Mouse (Mus musculus) midbrain, postnatal 0 days (tissue): ENCODE measurements at regions not wholly inside any gene's neighbourhood (a gene's known extent, or its start where the extent isn't known, plus 50 kb on each side); places are given as distances from the start of the nearest gene placed in this dataset.

ENCODE experiments used
- ATAC-seq: fragments of 200-750 bp; cut with Nextera tagmentation; 2 replicates; pipeline ENCODE4 v1.8.0; 2017; ENCODE audit warnings: moderate number of reproducible peaks, mild to moderate bottlenecking, moderate TSS enrichment, moderate library complexity; ENCODE audit not compliant: low FRiP score
- DNase-seq: peaks from one replicate; pipeline ENCODE4 v3.0.0-alpha.2; 2015; ENCODE audit warnings: low spot score
- H3K27ac ChIP-seq: fragments of 300-500 bp; sonication (generic); 2 replicates; pipeline ENCODE4 v1.5.1; 2014; ENCODE audit warnings: low read depth, mild to moderate bottlenecking, low read length, mixed read lengths
- H3K27me3 ChIP-seq: fragments of 300-500 bp; sonication (generic); 2 replicates; pipeline ENCODE4 v1.6.1; 2014; ENCODE audit warnings: low read length, control low read depth, mixed read lengths; ENCODE audit not compliant: insufficient read depth
- H3K36me3 ChIP-seq: fragments of 300-500 bp; sonication (generic); 2 replicates; pipeline ENCODE4 v1.6.1; 2014; ENCODE audit warnings: low read length, control low read depth, mixed read lengths; ENCODE audit not compliant: insufficient read depth
- H3K4me1 ChIP-seq: fragments of 300-500 bp; sonication (generic); 2 replicates; pipeline ENCODE4 v1.6.1; 2014; ENCODE audit warnings: mild to moderate bottlenecking, control low read depth, antibody characterized with exemption, low read length, mixed read lengths; ENCODE audit not compliant: insufficient read depth
- H3K4me2 ChIP-seq: fragments of 300-500 bp; sonication (generic); 2 replicates; pipeline ENCODE4 v1.6.1; 2014; ENCODE audit warnings: low read depth, mild to moderate bottlenecking, low read length, mixed read lengths; ENCODE audit not compliant: poor library complexity, severe bottlenecking
- H3K4me3 ChIP-seq: fragments of 300-500 bp; sonication (generic); 2 replicates; pipeline ENCODE4 v1.5.1; 2014; ENCODE audit warnings: low read depth, mild to moderate bottlenecking, low read length, moderate library complexity
- H3K9ac ChIP-seq: fragments of 300-500 bp; sonication (generic); replicated peaks from 2 replicates; pipeline ENCODE4 v1.6.1; 2014; ENCODE audit warnings: mild to moderate bottlenecking, low read length, moderate library complexity, mixed read lengths; ENCODE audit not compliant: poor library complexity, severe bottlenecking
- H3K9me3 ChIP-seq: fragments of 300-500 bp; sonication (generic); 2 replicates; pipeline ENCODE4 v1.6.1; 2016; ENCODE audit warnings: low read length, control low read depth
- CTCF ChIP-seq: IDR thresholded peaks from 2 replicates; pipeline ENCODE4 v1.5.1; 2016; ENCODE audit warnings: antibody characterized with exemption, mild to moderate bottlenecking
- WGBS: fragments of 180-500 bp; shearing (Covaris S2); extraction: QIAGEN DNeasy Blood & Tissue Kit; methylation state at CpG from one replicate; pipeline ENCODE4 v1.1.7; 2014; 5-methylcytosine and 5-hydroxymethylcytosine counted together

DNA sequence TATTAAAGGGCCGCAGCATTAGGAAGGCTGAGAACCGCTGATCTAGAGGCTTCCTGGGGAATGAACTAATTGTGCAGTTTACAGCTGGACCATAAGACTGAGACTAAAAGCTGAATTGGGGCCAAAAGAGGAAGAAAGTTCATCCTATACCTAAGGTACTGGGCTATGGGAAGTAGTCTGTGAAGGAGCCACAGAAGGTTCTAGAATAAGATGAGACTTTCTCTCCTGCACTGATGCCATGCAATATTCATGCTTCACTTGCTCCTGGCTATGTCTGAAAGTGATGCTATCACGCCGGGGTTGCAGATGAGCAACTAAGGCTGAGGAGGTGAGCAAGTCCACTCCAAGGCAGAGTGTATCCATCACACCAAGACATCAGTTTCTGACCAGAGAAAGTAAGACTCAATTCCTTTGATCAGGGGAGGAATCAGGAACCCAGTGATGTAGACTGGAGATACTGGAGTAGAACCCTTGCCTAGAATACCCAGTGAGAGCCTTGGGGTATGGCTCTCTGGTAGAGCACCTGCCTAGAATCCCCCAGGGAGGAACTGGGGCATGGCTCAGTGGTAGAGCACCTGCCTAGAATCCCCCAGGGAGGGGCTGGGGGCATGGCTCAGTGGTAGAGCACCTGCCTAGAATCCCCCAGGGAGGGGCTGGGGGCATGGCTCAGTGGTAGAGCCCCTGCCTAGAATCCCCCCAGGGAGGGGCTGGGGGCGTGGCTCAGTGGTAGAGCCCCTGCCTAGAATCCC, 51.9 kb upstream of the Myl10 start:
- no peak overlapping the region for H3K4me2 ChIP-seq
- DNase-seq (no peak), ATAC-seq (no peak)
- no peak overlapping the region for H3K27ac ChIP-seq
- 83% methylated on average over 5 of the region's 5 CpGs for WGBS
- H3K9me3 ChIP-seq, result no peaks in the 10 kb centered on the region
- H3K27me3 ChIP-seq, result no peaks in the 10 kb centered on the region
- TF ChIP-seq CTCF, result no peak
- no peaks in the 10 kb centered on the region for H3K4me1 ChIP-seq
- no peaks in the 10 kb centered on the region for H3K36me3 ChIP-seq
- H3K9ac ChIP-seq, result no peak overlapping the region
- H3K4me3 ChIP-seq, result no peak overlapping the region

DNA sequence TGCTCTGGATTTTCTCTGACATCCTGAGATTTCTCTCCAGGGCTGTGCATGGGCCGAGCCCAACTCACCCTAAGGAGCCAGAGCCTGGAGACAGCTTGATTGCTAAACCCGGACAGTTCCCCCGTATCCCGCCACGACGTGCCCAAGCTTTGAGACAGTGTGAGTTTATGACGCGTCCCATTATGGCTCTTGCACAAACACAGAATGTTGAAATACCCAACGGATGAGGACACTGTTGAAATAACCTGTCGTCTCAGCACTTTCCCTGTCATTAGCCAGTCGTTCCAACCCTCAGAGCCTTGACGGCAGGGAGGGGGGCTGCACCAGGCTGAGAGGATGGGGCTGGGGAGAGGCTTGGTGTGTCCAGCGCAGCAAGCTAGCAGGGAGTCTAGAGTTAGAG, 50.7 kb upstream of the Myl10 start:
- 87% methylated on average over 13 of the region's 13 CpGs for WGBS
- no peak for TF ChIP-seq CTCF
- DNase-seq (no peak), ATAC-seq (no peak)
- Histone ChIP-seq H3K4me2 (no peak overlapping the region), H3K9me3 (no peaks in the 10 kb centered on the region), H3K4me3 (no peak overlapping the region), H3K4me1 (no peaks in the 10 kb centered on the region), H3K9ac (no peak overlapping the region), H3K36me3 (no peaks in the 10 kb centered on the region), H3K27ac (no peak overlapping the region), H3K27me3 (no peaks in the 10 kb centered on the region)
